Mouse (Mus musculus) intestine, postnatal 0 days (tissue): ENCODE measurements around the gene Gpr162. TPM values are rescaled to one million over a fixed set of nuclear protein-coding genes. Genes with fewer than 3 reads are reported as not detected.

ENCODE experiments used
- ATAC-seq: fragments of 200-750 bp; cut with Nextera tagmentation; 2 replicates; pipeline ENCODE4 v1.8.0; 2017; ENCODE audit warnings: mild to moderate bottlenecking, moderate TSS enrichment, moderate library complexity
- H3K27ac ChIP-seq: fragments of 300-500 bp; sonication (generic); 2 replicates; pipeline ENCODE4 v1.5.1; 2014; ENCODE audit warnings: mild to moderate bottlenecking, low read depth, low read length, moderate library complexity
- H3K27me3 ChIP-seq: fragments of 300-500 bp; sonication (generic); replicated peaks from 2 replicates; pipeline ENCODE4 v1.6.1; 2014; ENCODE audit warnings: low read length, mixed read lengths; ENCODE audit not compliant: control insufficient read depth, insufficient read depth
- H3K36me3 ChIP-seq: fragments of 300-500 bp; sonication (generic); 2 replicates; pipeline ENCODE4 v1.6.1; 2014; ENCODE audit warnings: mild to moderate bottlenecking, moderate library complexity; ENCODE audit not compliant: control insufficient read depth, insufficient read depth
- H3K4me1 ChIP-seq: fragments of 300-500 bp; sonication (generic); replicated peaks from 2 replicates; pipeline ENCODE4 v1.6.1; 2014; ENCODE audit warnings: antibody characterized with exemption, low read length, mixed read lengths; ENCODE audit not compliant: control insufficient read depth, insufficient read depth
- H3K4me2 ChIP-seq: fragments of 300-500 bp; sonication (generic); replicated peaks from 2 replicates; pipeline ENCODE4 v1.6.1; 2014; ENCODE audit warnings: low read depth, mild to moderate bottlenecking, moderate library complexity
- H3K4me3 ChIP-seq: fragments of 300-500 bp; sonication (generic); 2 replicates; pipeline ENCODE4 v1.5.1; 2014; ENCODE audit warnings: low read depth, low read length
- H3K9ac ChIP-seq: fragments of 300-500 bp; sonication (generic); 2 replicates; pipeline ENCODE4 v1.6.1; 2014; ENCODE audit warnings: mild to moderate bottlenecking, low read depth, low read length
- H3K9me3 ChIP-seq: fragments of 300-500 bp; sonication (generic); 2 replicates; pipeline ENCODE4 v1.6.1; 2016; ENCODE audit warnings: mixed run types; ENCODE audit not compliant: control insufficient read depth
- CTCF ChIP-seq: sonication (generic); IDR thresholded peaks from 2 replicates; pipeline ENCODE4 v1.5.1; 2016; ENCODE audit warnings: low read depth, mild to moderate bottlenecking, control low read depth, antibody characterized with exemption, moderate library complexity
- WGBS: fragments of 180-500 bp; shearing (Covaris S2); extraction: QIAGEN DNeasy Blood & Tissue Kit; methylation state at CpG from one replicate; pipeline ENCODE4 v1.1.7; 2014; 5-methylcytosine and 5-hydroxymethylcytosine counted together
- polyA plus RNA-seq: library from polyadenylated mRNA; unstranded; fragments of >200 nt; fragmentation: Nextera tagmentation; extraction: Ambion mirVana; gene quantifications from 2 replicates; pipeline ENCODE4 v1.2.1, GENCODE M21; 2015

Gene Gpr162
- polyA plus RNA-seq, 1 experiment from 2014 or later = 0.46 TPM

- peak; percentile 91 for TF ChIP-seq CTCF
- Histone ChIP-seq H3K27me3 (no peaks in the 10 kb centered on the region), H3K4me2 (peak overlapping the region; percentile 95), H3K4me3 (peak overlapping the region; percentile 64), H3K27ac (peak overlapping the region; percentile 95), H3K9me3 (no peaks in the 10 kb centered on the region), H3K36me3 (peaks cover 26% of the 10 kb centered on the region; the same call in 1 of the 2 replicates), H3K4me1 (peaks cover 14% of the 10 kb centered on the region; the same call in 1 of the 2 replicates), H3K9ac (peak overlapping the region; percentile 73)
- under 1% methylated on average over 35 of the region's 35 CpGs for WGBS
- ATAC-seq = 0 out of 2 replicates have a peak, but pooled peaks have one; percentile 8
These were observed 54.6 kb downstream of the Gpr162 start for GRCm38 (mm10) chr6:124809052-124809774.

Other genes with a start within 250 kb of the Gpr162 start
- gene C1s2, start 227.9 kb downstream of the Gpr162 start, polyA plus RNA-seq = not detected in 2 replicates
- 209 and 212 TPM in 2 replicates for gene Lpcat3, start 201.0 kb downstream of the Gpr162 start, polyA plus RNA-seq
- gene Emg1, start 151.8 kb downstream of the Gpr162 start, polyA plus RNA-seq = 96.6 and 97.3 TPM in 2 replicates
- 249 and 255 TPM in 2 replicates for gene Phb2, start 151.6 kb downstream of the Gpr162 start, polyA plus RNA-seq
- gene Ptpn6, start 125.3 kb downstream of the Gpr162 start, polyA plus RNA-seq = 17.4 TPM in 2 replicates
- gene Grcc10, start 122.6 kb downstream of the Gpr162 start, polyA plus RNA-seq = 238 and 259 TPM in 2 replicates
- not detected in 2 replicates for gene Gm45234, start 108.0 kb downstream of the Gpr162 start, polyA plus RNA-seq
- 7.6 and 8.4 TPM in 2 replicates for gene Atn1, start 107.5 kb downstream of the Gpr162 start, polyA plus RNA-seq
- gene Eno2, start 94.3 kb downstream of the Gpr162 start, polyA plus RNA-seq = 3.5 and 4.6 TPM in 2 replicates
- gene Lrrc23, start 84.3 kb downstream of the Gpr162 start, polyA plus RNA-seq = 0.21 TPM in 1 of 2 replicates, not detected in the other
- 57.7 and 69.5 TPM in 2 replicates for gene Spsb2, start 55.3 kb downstream of the Gpr162 start, polyA plus RNA-seq
- 489 and 537 TPM in 2 replicates for gene Tpi1, start 49.7 kb downstream of the Gpr162 start, polyA plus RNA-seq
- 44.8 and 45.0 TPM in 2 replicates for gene Usp5, start 34.5 kb downstream of the Gpr162 start, polyA plus RNA-seq
- 45.4 and 57.4 TPM in 2 replicates for gene Cdca3, start 34.4 kb downstream of the Gpr162 start, polyA plus RNA-seq
- gene Gnb3, start 23.7 kb downstream of the Gpr162 start, polyA plus RNA-seq = 0.42 and 0.47 TPM in 2 replicates
- 4.5 and 4.6 TPM in 2 replicates for gene P3h3, start 6.2 kb downstream of the Gpr162 start, polyA plus RNA-seq
- gene Cd4, start 24.2 kb upstream of the Gpr162 start, polyA plus RNA-seq = 0.75 and 0.83 TPM in 2 replicates
- 1.6 and 1.7 TPM in 2 replicates for gene Lag3, start 47.7 kb upstream of the Gpr162 start, polyA plus RNA-seq
- 167 and 169 TPM in 2 replicates for gene Ptms, start 56.1 kb upstream of the Gpr162 start, polyA plus RNA-seq
- gene Mlf2, start 67.4 kb upstream of the Gpr162 start, polyA plus RNA-seq = 265 and 269 TPM in 2 replicates
- gene Cops7a, start 101.6 kb upstream of the Gpr162 start, polyA plus RNA-seq = 105 and 110 TPM in 2 replicates
- 1.8 and 2.1 TPM in 2 replicates for gene Pianp, start 132.7 kb upstream of the Gpr162 start, polyA plus RNA-seq
- 8.2 TPM in 2 replicates for gene Zfp384, start 145.2 kb upstream of the Gpr162 start, polyA plus RNA-seq
- gene Ing4, start 175.8 kb upstream of the Gpr162 start, polyA plus RNA-seq = 65.4 and 70.1 TPM in 2 replicates
- gene Acrbp, start 185.7 kb upstream of the Gpr162 start, polyA plus RNA-seq = 3.1 and 4.1 TPM in 2 replicates
- gene Lpar5, start 203.9 kb upstream of the Gpr162 start, polyA plus RNA-seq = 9.2 and 9.9 TPM in 2 replicates
- 30.7 and 34.2 TPM in 2 replicates for gene Chd4, start 232.0 kb upstream of the Gpr162 start, polyA plus RNA-seq